Mouse (Mus musculus) heart, postnatal 0 days (tissue): ENCODE data around the gene Gpr152. TPM values are rescaled to one million over a fixed set of nuclear protein-coding genes. Genes with fewer than 3 reads are reported as not detected.
A peak's percentile ranks its signal among the peaks of the same experiment; 100 is the strongest.

ENCODE experiments used
- ATAC-seq: fragments of 200-750 bp; cut with Nextera tagmentation; 2 replicates; pipeline ENCODE4 v1.8.0; 2017; ENCODE audit warnings: low read depth, moderate number of reproducible peaks, moderate library complexity; ENCODE audit not compliant: insufficient read depth
- DNase-seq: peaks from one replicate; pipeline ENCODE4 v3.0.0-alpha.2; 2016; ENCODE audit warnings: low spot score
- H3K27ac ChIP-seq: fragments of 300-500 bp; sonication (generic); 2 replicates; pipeline ENCODE4 v1.5.1; 2014; ENCODE audit warnings: low read depth, mild to moderate bottlenecking
- H3K27me3 ChIP-seq: fragments of 300-500 bp; sonication (generic); 2 replicates; pipeline ENCODE4 v1.6.1; 2014; ENCODE audit warnings: low read length, mixed read lengths; ENCODE audit not compliant: control insufficient read depth, insufficient read depth
- H3K36me3 ChIP-seq: fragments of 300-500 bp; sonication (generic); replicated peaks from 2 replicates; pipeline ENCODE4 v1.6.1; 2014; ENCODE audit warnings: low read length, mixed read lengths; ENCODE audit not compliant: control insufficient read depth, insufficient read depth
- H3K4me1 ChIP-seq: fragments of 300-500 bp; sonication (generic); 2 replicates; pipeline ENCODE4 v1.6.1; 2014; ENCODE audit warnings: antibody characterized with exemption; ENCODE audit not compliant: control insufficient read depth, insufficient read depth
- H3K4me2 ChIP-seq: fragments of 300-500 bp; sonication (generic); 2 replicates; pipeline ENCODE4 v1.6.1; 2014; ENCODE audit warnings: low read depth, mild to moderate bottlenecking, low read length, moderate library complexity
- H3K4me3 ChIP-seq: fragments of 300-500 bp; sonication (generic); 2 replicates; pipeline ENCODE4 v1.5.1; 2014; ENCODE audit warnings: low read depth, low read length
- H3K9ac ChIP-seq: fragments of 300-500 bp; sonication (generic); replicated peaks from 2 replicates; pipeline ENCODE4 v1.6.1; 2014; ENCODE audit warnings: low read depth, low read length, mixed read lengths
- H3K9me3 ChIP-seq: fragments of 300-500 bp; sonication (generic); replicated peaks from 2 replicates; pipeline ENCODE4 v1.6.1; 2016; ENCODE audit warnings: low read length; ENCODE audit not compliant: control insufficient read depth
- CTCF ChIP-seq: IDR thresholded peaks from 2 replicates; pipeline ENCODE4 v1.5.1; 2016; ENCODE audit warnings: antibody characterized with exemption, control low read depth, low read depth
- EP300 ChIP-seq: IDR thresholded peaks from 2 replicates; pipeline ENCODE4 v1.6.1; 2016; ENCODE audit warnings: antibody characterized with exemption, low read depth
- WGBS: fragments of 180-500 bp; shearing (Covaris S2); extraction: QIAGEN DNeasy Blood & Tissue Kit; methylation state at CpG from one replicate; pipeline ENCODE4 v1.1.7; 2014; 5-methylcytosine and 5-hydroxymethylcytosine counted together
- polyA plus RNA-seq: library from polyadenylated mRNA; unstranded; fragments of >200 nt; fragmentation: Nextera tagmentation; extraction: Ambion mirVana; gene quantifications from 2 replicates; pipeline ENCODE4 v1.2.1, GENCODE M21; 2015
- total RNA-seq: library from RNA; depleted of rRNA; stranded (reverse); fragments of >200 nt; gene quantifications from 2 replicates; pipeline ENCODE4 v1.2.3, GENCODE M21; 2014; ENCODE audit warnings: low replicate concordance

Gene Gpr152
- total and polyA plus RNA-seq, 2 experiments from 2014 or later: 0.03 TPM; not detected in 1

DNA sequence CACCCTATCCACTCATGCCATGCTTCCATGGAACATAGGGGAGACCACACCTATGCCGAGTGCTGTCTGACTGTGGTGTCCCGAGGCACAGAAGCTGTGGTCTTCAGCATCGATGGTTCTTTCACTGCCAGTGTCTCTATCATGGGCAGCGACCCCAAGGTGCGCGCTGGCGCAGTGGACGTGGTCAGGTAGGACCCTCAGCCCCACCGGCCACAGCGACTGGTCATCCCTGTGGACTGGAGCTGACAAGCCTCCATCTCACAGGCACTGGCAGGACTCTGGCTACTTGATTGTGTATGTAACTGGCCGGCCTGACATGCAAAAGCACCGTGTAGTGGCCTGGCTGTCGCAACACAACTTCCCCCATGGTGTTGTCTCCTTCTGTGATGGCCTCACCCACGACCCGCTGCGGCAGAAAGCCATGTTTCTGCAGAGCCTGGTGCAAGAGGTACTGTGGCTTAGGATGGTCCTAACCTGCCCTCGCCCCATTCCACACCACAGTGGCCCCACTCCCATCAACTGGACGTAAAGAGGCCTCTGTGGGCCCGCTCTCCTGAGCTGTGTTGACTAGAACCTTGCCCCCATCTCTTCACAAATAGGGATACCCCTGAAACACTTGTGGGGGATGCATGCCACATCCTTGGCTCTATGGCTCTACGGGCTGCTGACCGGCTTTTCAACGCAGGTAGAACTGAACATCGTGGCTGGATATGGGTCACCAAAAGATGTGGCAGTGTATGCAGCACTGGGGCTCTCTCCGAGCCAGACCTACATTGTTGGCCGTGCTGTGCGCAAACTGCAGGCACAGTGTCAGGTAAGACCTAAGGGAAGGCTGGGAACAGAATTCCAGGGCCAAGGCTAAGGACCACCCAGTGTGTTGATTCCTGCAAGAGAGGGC, 27.3 kb upstream of the Gpr152 start:
- Histone ChIP-seq H3K9me3 (no peaks in the 10 kb centered on the region), H3K4me2 (no peak overlapping the region), H3K27ac (no peak overlapping the region), H3K9ac (no peak overlapping the region), H3K36me3 (peaks cover 53% of the 10 kb centered on the region), H3K27me3 (no peaks in the 10 kb centered on the region), H3K4me3 (no peak overlapping the region), H3K4me1 (peaks cover 11% of the 10 kb centered on the region)
- 96% methylated on average over 26 of the region's 26 CpGs for WGBS
- ATAC-seq: no peak
- no peak for DNase-seq
- TF ChIP-seq CTCF (no peak), EP300 (no peak)

DNA sequence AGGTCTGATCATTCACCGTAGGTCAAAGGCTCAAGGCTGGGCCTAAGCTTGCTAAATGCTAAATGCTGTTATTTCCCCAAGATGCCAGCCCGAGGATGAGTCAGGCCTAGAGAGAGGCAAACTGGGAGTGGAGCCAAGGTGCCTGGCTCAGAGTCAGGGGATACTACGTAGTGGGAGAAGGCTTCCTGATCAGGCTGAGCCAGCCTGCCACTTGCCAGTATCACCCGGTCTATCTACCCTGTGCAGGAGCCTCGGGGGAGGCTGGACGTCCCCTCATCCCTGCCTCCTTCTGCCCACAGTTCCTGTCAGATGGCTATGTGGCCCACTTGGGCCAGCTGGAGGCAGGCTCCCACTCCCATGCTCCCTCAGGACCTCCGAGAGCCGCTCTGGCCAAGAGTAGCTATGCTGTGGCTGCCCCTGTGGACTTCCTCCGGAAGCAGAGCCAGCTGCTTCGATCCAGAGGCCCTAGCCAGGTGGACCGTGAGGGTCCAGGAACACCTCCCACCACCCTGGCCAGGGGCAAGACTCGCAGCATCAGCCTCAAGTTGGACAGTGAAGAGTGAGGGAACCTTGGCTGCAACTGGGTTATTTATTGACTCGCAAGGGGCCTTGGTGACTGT, 26.3 kb upstream of the Gpr152 start:
- no peaks in the 10 kb centered on the region for H3K9me3 ChIP-seq
- DNase-seq: peak; percentile 28
- WGBS: 37% methylated on average over 13 of the region's 13 CpGs
- H3K36me3 ChIP-seq: peaks cover 62% of the 10 kb centered on the region
- H3K4me3 ChIP-seq: no peak overlapping the region
- peaks cover 11% of the 10 kb centered on the region for H3K4me1 ChIP-seq
- TF ChIP-seq CTCF (no peak), EP300 (no peak)
- no peak overlapping the region; the same call in 1 of the 2 replicates for H3K4me2 ChIP-seq
- no peak overlapping the region for H3K9ac ChIP-seq
- peak; percentile 65 for ATAC-seq
- H3K27me3 ChIP-seq: no peaks in the 10 kb centered on the region
- peak overlapping the region; percentile 58 for H3K27ac ChIP-seq

DNA sequence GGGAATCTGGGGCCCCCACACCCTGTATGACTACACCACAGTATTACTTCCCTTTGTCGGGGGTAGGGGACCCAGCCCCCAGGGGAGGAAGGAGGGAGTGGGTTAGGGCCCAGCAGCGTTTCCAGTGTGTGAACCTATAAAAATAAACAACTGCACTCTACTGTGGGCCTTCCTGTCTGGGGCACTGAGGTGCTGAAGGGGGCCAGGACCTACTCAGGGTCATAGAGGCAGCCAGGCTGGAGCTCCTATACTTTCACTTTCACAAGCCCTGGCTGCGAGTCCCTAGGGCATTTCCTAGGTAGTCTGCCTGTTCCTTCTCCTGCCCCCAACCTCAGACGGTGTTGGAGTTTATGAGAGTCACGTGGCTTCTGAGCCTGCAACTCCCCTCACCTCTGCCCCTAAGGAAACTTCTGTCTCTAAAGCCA, 25.8 kb upstream of the Gpr152 start:
- Histone ChIP-seq H3K27me3 (no peaks in the 10 kb centered on the region), H3K4me3 (no peak overlapping the region), H3K4me2 (no peak overlapping the region; the same call in 1 of the 2 replicates), H3K4me1 (peaks cover 11% of the 10 kb centered on the region), H3K27ac (peak overlapping the region; percentile 58; the same call in 1 of the 2 replicates), H3K9me3 (no peaks in the 10 kb centered on the region), H3K36me3 (peaks cover 62% of the 10 kb centered on the region), H3K9ac (no peak overlapping the region)
- WGBS: 52% methylated on average over 5 of the region's 5 CpGs
- no peak for TF ChIP-seq CTCF
- ATAC-seq: peak; percentile 15; the same call in 1 of the 2 replicates
- no peak for DNase-seq

DNA sequence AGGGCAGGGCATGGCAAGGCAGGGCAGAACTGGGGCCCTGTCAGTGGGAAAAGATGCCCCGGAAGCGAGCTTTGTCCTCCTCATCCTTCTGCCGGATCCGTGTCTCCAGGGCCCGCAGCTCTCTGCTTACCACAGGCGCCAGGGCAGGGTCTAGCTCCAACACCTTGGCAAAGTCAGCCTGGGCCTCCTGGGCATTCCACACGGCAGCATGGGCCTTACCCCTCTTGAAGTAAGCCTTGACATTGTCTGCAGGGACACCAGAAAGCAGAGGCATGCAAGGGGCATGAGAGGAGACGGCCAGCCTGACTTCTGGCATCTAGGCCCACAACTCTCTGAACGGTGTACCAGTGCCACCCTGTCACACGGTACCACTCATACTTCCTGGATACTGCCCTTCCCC, 25.0 kb upstream of the Gpr152 start:
- 86% methylated on average over 10 of the region's 10 CpGs for WGBS
- no peak for ATAC-seq

DNA sequence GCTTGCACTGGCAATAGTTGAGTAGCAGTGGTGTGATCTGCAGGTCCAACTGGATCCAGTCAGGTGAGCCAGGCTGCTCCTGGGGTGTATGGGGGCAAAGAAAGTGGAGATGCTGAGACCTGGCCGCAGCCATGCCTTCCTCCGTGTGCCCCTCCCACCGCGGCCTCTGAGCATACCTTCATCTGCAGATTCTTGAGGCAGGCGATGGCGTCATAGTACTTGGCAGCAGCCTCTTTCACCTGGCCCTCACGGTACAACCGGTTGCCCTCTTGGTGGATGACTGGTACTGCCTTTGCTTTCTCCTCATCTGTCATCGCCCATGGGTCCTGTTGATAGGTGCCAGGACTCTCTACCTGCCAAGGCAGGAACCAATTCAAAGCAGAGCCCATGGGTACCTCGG, 24.4 kb upstream of the Gpr152 start:
- Histone ChIP-seq H3K4me2 (no peak overlapping the region), H3K9me3 (no peaks in the 10 kb centered on the region), H3K36me3 (peaks cover 53% of the 10 kb centered on the region), H3K4me1 (peaks cover 11% of the 10 kb centered on the region), H3K27me3 (no peaks in the 10 kb centered on the region), H3K27ac (no peak overlapping the region), H3K9ac (no peak overlapping the region), H3K4me3 (no peak overlapping the region)
- ATAC-seq (no peak), DNase-seq (no peak)
- 88% methylated on average over 10 of the region's 10 CpGs for WGBS
- TF ChIP-seq EP300 (no peak), CTCF (no peak)

More for the DNA sequence above, 25.0 kb upstream of the Gpr152 start:
- H3K4me1 ChIP-seq: peaks cover 11% of the 10 kb centered on the region
- no peak overlapping the region for H3K4me3 ChIP-seq
- no peaks in the 10 kb centered on the region for H3K9me3 ChIP-seq
- peaks cover 59% of the 10 kb centered on the region for H3K36me3 ChIP-seq
- H3K4me2 ChIP-seq: no peak overlapping the region
- no peak for DNase-seq
- no peak for TF ChIP-seq EP300
- no peak for TF ChIP-seq CTCF
- no peak overlapping the region for H3K9ac ChIP-seq
- no peak overlapping the region for H3K27ac ChIP-seq
- no peaks in the 10 kb centered on the region for H3K27me3 ChIP-seq
